Mouse (Mus musculus): ENCODE results near the gene Gale.
"Not testable (repeated sequence)": the region's sequence is repeated elsewhere in the genome, so short reads cannot be mapped to it uniquely, and the experiment has no call there.

DNA sequence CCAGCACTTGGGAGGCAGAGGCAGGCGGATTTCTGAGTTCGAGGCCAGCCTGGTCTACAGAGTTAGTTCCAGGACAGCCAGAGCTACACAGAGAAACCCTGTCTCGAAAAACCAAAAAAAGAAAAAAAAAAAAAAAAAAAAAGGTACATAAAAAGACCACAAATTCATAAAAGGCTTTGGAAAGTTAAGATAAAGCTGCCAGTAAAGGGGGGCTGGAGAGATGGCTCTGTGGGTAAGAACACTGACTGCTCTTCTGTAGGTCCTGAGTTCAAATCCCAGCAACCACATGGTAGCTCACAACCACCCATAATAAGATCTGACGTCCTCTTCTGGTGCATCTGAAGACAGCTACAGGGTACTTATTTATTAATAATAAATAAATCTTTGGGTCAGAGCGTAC, 16.7 kb downstream of the Gale start:
- TF ChIP-seq ZNF384 (IDR thresholded peaks at IDR 0.05; ENCODE audit: low read depth, low read length); ZC3H11A (IDR thresholded peaks at IDR 0.05; ENCODE audit: borderline replicate concordance, low read depth, low read length); CHD2 (IDR thresholded peaks at IDR 0.05; ENCODE audit: low read depth, low read length): not testable (repeated sequence)

All from ES-E14 (cell line).